Mouse (Mus musculus): Measurements from ENCODE around the gene Ercc1. TPM values are rescaled to one million over a fixed set of nuclear protein-coding genes. Genes with fewer than 3 reads are reported as not detected.
A peak's percentile ranks its signal among the peaks of the same experiment; 100 is the strongest.

Gene Ercc1
- polyA plus RNA-seq, 1 experiment from 2014 or later: 51.0 TPM

GRCm38 (mm10) chr7:19344938-19345471 lies 427 bp downstream of the Ercc1 start:
- H3K27me3 ChIP-seq (replicated peaks; ENCODE audit: insufficient read depth, low read length): 0 out of 2 replicates have a peak, but pooled peaks cover 4% of the 10 kb centered on the region
- DNase-seq (ENCODE audit: low spot score) (peak; percentile 98), ATAC-seq (peak; percentile 94)
- TF ChIP-seq CTCF (IDR thresholded peaks at IDR 0.05) (no peak), EP300 (IDR thresholded peaks at IDR 0.05) (no peak)
- H3K4me1 ChIP-seq (ENCODE audit: insufficient read depth, low read depth, low read length): peaks cover 12% of the 10 kb centered on the region; the same call in 1 of the 2 replicates
- peaks cover 11% of the 10 kb centered on the region for H3K36me3 ChIP-seq (ENCODE audit: insufficient read depth, low read length)
- peak overlapping the region; percentile 73 for H3K27ac ChIP-seq (ENCODE audit: low read length)
- WGBS: 0% methylated on average over 31 of the region's 31 CpGs
- peak overlapping the region; percentile 76 for H3K4me3 ChIP-seq (ENCODE audit: low read depth, low read length)
- H3K4me2 ChIP-seq (replicated peaks; ENCODE audit: low read depth, low read length): peak overlapping the region; percentile 63
- no peaks in the 10 kb centered on the region for H3K9me3 ChIP-seq (ENCODE audit: low read length)
- peak overlapping the region; percentile 48 for H3K9ac ChIP-seq (replicated peaks; ENCODE audit: low read depth)

GRCm38 (mm10) chr7:19349188-19349915 lies 4.8 kb downstream of the Ercc1 start:
- no peak overlapping the region for H3K4me2 ChIP-seq (replicated peaks; ENCODE audit: low read depth, low read length)
- no peak overlapping the region for H3K27ac ChIP-seq (ENCODE audit: low read length)
- no peak overlapping the region for H3K4me3 ChIP-seq (ENCODE audit: low read depth, low read length)
- no peaks in the 10 kb centered on the region for H3K27me3 ChIP-seq (replicated peaks; ENCODE audit: insufficient read depth, low read length)
- WGBS: 79% methylated on average over 13 of the region's 13 CpGs
- peaks cover 5% of the 10 kb centered on the region; the same call in 1 of the 2 replicates for H3K4me1 ChIP-seq (ENCODE audit: insufficient read depth, low read depth, low read length)
- DNase-seq (ENCODE audit: low spot score) (no peak), ATAC-seq (no peak)
- H3K9me3 ChIP-seq (ENCODE audit: low read length): no peaks in the 10 kb centered on the region
- no peak overlapping the region for H3K9ac ChIP-seq (replicated peaks; ENCODE audit: low read depth)
- TF ChIP-seq CTCF (IDR thresholded peaks at IDR 0.05) (no peak), EP300 (IDR thresholded peaks at IDR 0.05) (no peak)
- H3K36me3 ChIP-seq (ENCODE audit: insufficient read depth, low read length): peaks cover 14% of the 10 kb centered on the region

GRCm38 (mm10) chr7:19350221-19350620 lies 5.6 kb downstream of the Ercc1 start:
- peaks cover 5% of the 10 kb centered on the region; the same call in 1 of the 2 replicates for H3K4me1 ChIP-seq (ENCODE audit: insufficient read depth, low read depth, low read length)
- 94% methylated on average over 8 of the region's 8 CpGs for WGBS
- peaks cover 14% of the 10 kb centered on the region for H3K36me3 ChIP-seq (ENCODE audit: insufficient read depth, low read length)
- no peak overlapping the region for H3K27ac ChIP-seq (ENCODE audit: low read length)
- ATAC-seq (no peak), DNase-seq (ENCODE audit: low spot score) (no peak)
- H3K4me3 ChIP-seq (ENCODE audit: low read depth, low read length): no peak overlapping the region
- TF ChIP-seq CTCF (IDR thresholded peaks at IDR 0.05): no peak
- TF ChIP-seq EP300 (IDR thresholded peaks at IDR 0.05): no peak
- H3K9ac ChIP-seq (replicated peaks; ENCODE audit: low read depth): no peak overlapping the region
- H3K9me3 ChIP-seq (ENCODE audit: low read length): no peaks in the 10 kb centered on the region
- H3K27me3 ChIP-seq (replicated peaks; ENCODE audit: insufficient read depth, low read length): no peaks in the 10 kb centered on the region
- no peak overlapping the region for H3K4me2 ChIP-seq (replicated peaks; ENCODE audit: low read depth, low read length)

GRCm38 (mm10) chr7:19354991-19355390 lies 10.4 kb downstream of the Ercc1 start:
- Histone ChIP-seq H3K27me3 (replicated peaks; ENCODE audit: insufficient read depth, low read length) (no peaks in the 10 kb centered on the region), H3K36me3 (ENCODE audit: insufficient read depth, low read length) (peaks cover 4% of the 10 kb centered on the region; the same call in 1 of the 2 replicates), H3K27ac (ENCODE audit: low read length) (no peak overlapping the region), H3K9ac (replicated peaks; ENCODE audit: low read depth) (no peak overlapping the region), H3K4me2 (replicated peaks; ENCODE audit: low read depth, low read length) (no peak overlapping the region), H3K4me3 (ENCODE audit: low read depth, low read length) (no peak overlapping the region), H3K4me1 (ENCODE audit: insufficient read depth, low read depth, low read length) (no peaks in the 10 kb centered on the region; the same call in 1 of the 2 replicates), H3K9me3 (ENCODE audit: low read length) (no peaks in the 10 kb centered on the region)
- no peak for ATAC-seq
- TF ChIP-seq EP300 (IDR thresholded peaks at IDR 0.05) (no peak), CTCF (IDR thresholded peaks at IDR 0.05) (no peak)
- no peak for DNase-seq (ENCODE audit: low spot score)
- WGBS: 87% methylated on average over 5 of the region's 5 CpGs

GRCm38 (mm10) chr7:19356311-19356710 lies 11.7 kb downstream of the Ercc1 start:
- H3K4me1 ChIP-seq (ENCODE audit: insufficient read depth, low read depth, low read length): no peaks in the 10 kb centered on the region; the same call in 1 of the 2 replicates
- no peak overlapping the region for H3K4me2 ChIP-seq (replicated peaks; ENCODE audit: low read depth, low read length)
- TF ChIP-seq CTCF (IDR thresholded peaks at IDR 0.05): no peak
- no peak overlapping the region for H3K27ac ChIP-seq (ENCODE audit: low read length)
- peaks cover 4% of the 10 kb centered on the region; the same call in 1 of the 2 replicates for H3K36me3 ChIP-seq (ENCODE audit: insufficient read depth, low read length)
- ATAC-seq (no peak), DNase-seq (ENCODE audit: low spot score) (no peak)
- no peaks in the 10 kb centered on the region for H3K27me3 ChIP-seq (replicated peaks; ENCODE audit: insufficient read depth, low read length)
- H3K4me3 ChIP-seq (ENCODE audit: low read depth, low read length): no peak overlapping the region
- H3K9me3 ChIP-seq (ENCODE audit: low read length): no peaks in the 10 kb centered on the region
- no peak overlapping the region for H3K9ac ChIP-seq (replicated peaks; ENCODE audit: low read depth)
- WGBS: 67% methylated on average over 10 of the region's 10 CpGs

- WGBS: 89% methylated on average over 25 of the region's 25 CpGs
- ATAC-seq: no peak
- Histone ChIP-seq H3K9me3 (ENCODE audit: low read length) (no peaks in the 10 kb centered on the region), H3K9ac (replicated peaks; ENCODE audit: low read depth) (no peak overlapping the region), H3K4me1 (ENCODE audit: insufficient read depth, low read depth, low read length) (no peaks in the 10 kb centered on the region; the same call in 1 of the 2 replicates), H3K4me2 (replicated peaks; ENCODE audit: low read depth, low read length) (no peak overlapping the region), H3K27ac (ENCODE audit: low read length) (no peak overlapping the region), H3K36me3 (ENCODE audit: insufficient read depth, low read length) (no peaks in the 10 kb centered on the region), H3K4me3 (ENCODE audit: low read depth, low read length) (no peak overlapping the region), H3K27me3 (replicated peaks; ENCODE audit: insufficient read depth, low read length) (no peaks in the 10 kb centered on the region)
- TF ChIP-seq CTCF (IDR thresholded peaks at IDR 0.05) (no peak), EP300 (IDR thresholded peaks at IDR 0.05) (no peak)
- DNase-seq (ENCODE audit: low spot score): no peak
These were observed 13.1 kb downstream of the Ercc1 start for GRCm38 (mm10) chr7:19357381-19358375.
